Mouse (Mus musculus) embryo, embryonic 10.5 days (tissue): ENCODE data around the gene Josd2.

Experiments
- DNase-seq: peaks from one replicate; pipeline ENCODE4 v3.0.0-alpha.2; 2015; ENCODE audit warnings: low spot score

The Josd2 gene

GRCm38 (mm10) chr7:44446070-44446855, 21.5 kb upstream of the Josd2 start:
- DNase-seq, result no peak

- DNase-seq, result no peak
Measured at GRCm38 (mm10) chr7:44453256-44453655, 14.5 kb upstream of the Josd2 start.

DNA sequence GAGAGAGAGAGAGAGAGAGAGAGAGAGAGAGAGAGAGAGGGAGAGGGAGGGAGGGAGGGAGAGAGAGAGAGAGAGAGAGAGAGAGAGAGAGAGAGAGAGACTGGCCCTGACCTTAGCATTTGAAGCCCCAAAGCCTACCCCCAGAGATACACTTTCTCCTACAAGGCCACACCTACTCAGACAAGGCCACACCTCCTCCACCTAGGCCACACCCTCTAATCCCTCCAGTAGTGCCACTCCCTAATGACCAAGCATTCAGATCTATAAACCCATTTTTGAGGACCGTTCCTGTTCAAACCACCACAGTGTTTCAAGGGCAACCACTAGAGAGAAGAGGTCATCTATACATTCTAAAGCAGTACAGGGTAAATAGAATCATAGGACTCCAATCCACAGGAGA, 11.5 kb upstream of the Josd2 start:
- no peak for DNase-seq

GRCm38 (mm10) chr7:44460067-44460466, 7.7 kb upstream of the Josd2 start:
- no peak for DNase-seq

GRCm38 (mm10) chr7:44460767-44461502, 6.8 kb upstream of the Josd2 start:
- DNase-seq, result no peak

- DNase-seq, result no peak
Measured at GRCm38 (mm10) chr7:44461503-44462217, 6.1 kb upstream of the Josd2 start.

GRCm38 (mm10) chr7:44462218-44463055, 5.3 kb upstream of the Josd2 start:
- peak; percentile 77 for DNase-seq

DNA sequence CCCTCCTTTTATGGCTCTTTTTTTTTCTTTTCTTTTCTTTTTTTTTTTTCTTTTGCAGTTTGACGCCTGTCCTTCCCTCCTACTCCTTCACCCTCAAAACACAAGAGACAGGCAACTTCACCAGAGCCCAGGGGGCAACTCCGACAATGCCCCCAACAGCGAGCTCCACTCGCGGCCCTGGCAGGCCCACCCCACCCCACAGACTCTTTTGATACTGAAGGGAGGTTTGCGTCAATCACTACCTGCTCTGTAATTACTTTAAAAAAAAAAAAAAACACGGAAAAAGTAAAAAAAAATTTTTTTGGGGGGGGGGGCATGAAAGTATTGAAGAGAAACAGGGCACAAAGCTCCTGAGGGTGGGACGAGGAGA, 4.7 kb upstream of the Josd2 start:
- DNase-seq, result no peak

DNA sequence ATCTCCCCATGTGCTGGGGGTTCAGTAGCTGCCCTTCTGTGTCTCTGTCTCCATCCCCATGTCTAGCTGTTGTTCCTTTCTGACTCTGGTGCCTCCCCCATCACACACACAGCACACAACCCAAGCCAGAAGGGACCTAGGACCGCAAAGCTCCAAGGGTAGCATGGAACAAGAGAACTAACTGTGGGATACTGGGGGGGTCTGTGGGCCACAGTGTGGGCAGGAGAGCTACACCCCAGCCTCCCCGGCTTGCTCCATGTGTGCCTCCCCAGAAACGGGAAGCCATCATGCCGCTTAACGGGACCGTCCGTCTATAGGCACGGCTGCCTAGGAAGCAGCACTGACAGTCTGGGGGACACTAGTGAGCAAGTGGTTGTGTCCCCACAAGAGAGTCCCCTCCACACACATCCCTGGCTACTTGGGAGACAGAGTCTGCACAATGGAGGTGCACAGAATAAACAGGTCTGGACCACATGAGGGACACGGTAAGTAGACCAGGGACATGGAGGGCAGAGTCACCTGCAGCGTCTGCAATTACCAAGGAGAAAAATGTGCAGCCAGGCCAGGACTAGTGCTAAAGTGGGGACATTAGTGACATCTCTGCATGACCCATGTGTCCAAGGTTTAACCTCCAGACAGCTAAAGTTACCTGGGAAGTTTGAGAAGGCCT, 4.1 kb upstream of the Josd2 start:
- no peak for DNase-seq

- no peak for DNase-seq
Measured at GRCm38 (mm10) chr7:44464511-44464910, 3.3 kb upstream of the Josd2 start.

GRCm38 (mm10) chr7:44465111-44465510, 2.7 kb upstream of the Josd2 start, which contains the start of gene Aspdh:
Gene Aspdh, plus strand, starts transcription at chr7:44465391.
- DNase-seq, result no peak

DNA sequence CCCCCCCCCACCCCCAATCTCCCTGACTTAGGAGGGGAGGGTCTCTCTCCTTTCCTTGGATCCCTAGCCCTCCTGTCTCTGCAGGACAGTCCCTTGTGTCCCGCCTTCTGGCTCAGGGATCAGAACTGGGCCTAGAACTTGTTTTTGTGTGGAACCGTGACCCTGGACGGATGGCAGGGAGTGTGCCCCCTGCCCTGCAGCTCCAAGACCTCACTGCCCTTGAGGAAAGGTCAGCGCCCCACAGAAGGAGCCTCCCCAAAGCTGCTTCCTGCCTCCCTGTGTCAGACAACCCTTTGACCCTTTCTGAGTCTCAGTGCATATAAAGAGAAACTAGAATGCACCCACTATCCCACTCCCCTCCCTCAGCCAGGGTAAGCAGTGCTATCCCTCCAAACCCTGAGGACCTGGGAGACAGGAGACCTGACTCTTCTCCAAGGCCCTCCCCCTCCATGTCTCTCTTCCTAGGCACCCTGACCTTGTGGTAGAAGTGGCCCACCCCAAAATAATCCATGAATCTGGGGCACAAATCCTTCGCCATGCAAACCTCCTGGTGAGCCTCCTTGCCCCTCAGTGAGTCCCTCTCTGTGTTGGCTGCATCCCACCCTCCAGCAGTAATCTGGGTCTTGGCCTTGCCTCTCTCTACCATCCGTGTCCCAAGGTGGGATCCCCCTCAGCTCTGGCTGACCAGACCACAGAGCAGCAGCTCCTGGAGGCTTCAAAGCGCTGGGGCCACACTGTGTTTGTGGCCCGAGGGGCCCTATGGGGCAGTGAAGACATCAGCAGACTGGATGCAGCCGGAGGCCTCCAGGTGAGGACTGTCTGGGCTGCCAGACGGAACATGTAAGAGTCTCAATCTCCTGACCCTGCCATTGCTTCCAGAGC, 1.5 kb upstream of the Josd2 start:
- DNase-seq, result no peak

DNA sequence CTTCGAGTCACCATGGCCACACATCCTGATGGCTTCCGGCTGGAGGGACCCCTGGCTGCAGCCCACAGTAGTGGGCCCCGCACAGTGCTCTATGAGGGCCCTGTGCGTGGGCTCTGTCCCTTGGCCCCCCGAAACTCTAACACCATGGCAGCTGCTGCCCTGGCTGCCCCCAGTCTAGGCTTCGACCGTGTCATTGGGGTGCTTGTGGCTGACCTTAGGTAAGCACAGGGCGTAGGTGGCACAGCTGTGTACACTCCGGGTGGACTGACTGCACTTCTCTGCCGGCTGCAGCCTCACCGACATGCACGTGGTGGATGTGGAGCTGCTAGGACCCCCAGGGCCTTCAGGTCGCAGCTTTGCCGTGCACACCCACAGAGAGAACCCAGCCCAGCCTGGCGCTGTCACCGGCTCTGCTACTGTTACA, 880 bp upstream of the Josd2 start:
- no peak for DNase-seq

GRCm38 (mm10) chr7:44468644-44469285, 985 bp downstream of the Josd2 start:
- no peak for DNase-seq

- DNase-seq, result no peak
Measured at GRCm38 (mm10) chr7:44469677-44470675, 2.2 kb downstream of the Josd2 start.

DNA sequence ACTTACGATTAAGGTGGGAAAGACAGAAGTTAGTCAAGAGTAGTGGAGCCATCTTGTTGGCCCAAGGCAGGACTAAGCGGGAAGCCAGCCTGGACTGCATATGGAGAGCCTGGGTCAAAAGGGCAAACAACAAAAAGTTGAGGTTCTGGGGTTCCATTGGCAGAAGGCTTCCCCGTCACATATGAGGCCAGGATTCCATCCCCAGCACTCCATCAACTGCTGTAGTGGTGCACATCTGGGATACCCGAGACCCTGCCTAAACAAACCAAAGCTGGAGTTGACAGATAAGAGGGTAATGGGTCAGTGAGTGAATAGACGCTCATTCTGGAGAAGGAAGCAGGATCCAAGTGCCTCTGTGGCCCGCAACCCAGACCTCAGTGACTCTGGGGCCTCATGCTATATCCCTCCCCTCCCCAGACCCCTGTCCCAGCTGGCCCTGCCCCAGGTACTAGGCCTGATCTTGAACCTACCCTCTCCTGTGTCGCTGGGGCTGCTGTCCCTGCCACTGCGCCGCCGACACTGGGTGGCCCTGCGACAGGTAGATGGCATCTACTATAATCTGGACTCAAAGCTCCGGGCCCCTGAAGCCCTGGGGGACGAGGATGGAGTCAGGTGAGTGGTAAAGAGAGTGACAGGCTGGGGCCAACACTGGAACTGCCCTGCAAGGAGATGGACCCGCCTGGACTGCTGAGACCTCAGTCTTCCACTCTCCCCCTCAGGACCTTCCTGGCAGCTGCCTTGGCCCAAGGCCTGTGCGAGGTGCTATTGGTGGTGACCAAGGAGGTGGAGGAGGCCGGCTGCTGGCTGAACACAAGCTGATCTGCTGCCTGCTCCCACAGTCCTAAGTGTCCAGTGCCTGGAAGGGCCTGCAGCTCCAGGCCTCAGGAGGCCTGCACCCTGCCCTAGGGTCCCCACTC, 3.2 kb downstream of the Josd2 start:
- no peak for DNase-seq

DNA sequence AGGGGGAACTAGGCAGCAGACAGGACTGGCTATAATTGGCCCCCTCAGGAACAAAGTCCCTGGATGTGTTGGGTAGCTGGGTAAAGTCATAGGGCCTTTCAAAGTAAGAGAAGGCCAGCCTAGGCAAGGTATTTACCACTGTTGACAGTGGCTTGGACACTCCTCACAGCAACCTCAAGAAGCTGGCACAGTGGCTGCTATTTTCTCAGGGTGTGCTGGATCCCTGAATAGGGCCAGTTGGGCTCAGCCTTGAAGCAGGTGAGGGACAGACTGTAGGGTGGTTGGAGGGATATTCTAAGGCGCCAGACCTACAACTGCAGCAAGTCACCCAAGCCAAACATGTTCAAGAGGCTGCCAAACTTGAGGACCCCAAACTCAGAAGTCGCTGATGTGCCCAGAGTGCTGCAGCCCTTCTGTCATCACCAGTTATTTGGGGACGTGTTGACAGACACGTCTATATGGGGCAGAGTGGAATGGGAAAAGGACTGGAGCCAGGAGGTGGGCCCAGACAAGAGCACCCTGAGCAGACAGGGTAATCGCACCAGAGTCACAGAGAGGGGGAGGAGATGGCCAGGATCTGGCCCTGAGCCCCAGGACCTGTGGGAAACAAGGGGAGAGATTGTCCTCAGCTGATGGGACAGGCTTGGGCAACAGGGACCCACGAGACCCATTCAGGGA, 4.2 kb downstream of the Josd2 start:
- DNase-seq, result no peak
